Comparison of ENCODE assay signal across 16 mouse cellular contexts in the genomic region with DNA sequence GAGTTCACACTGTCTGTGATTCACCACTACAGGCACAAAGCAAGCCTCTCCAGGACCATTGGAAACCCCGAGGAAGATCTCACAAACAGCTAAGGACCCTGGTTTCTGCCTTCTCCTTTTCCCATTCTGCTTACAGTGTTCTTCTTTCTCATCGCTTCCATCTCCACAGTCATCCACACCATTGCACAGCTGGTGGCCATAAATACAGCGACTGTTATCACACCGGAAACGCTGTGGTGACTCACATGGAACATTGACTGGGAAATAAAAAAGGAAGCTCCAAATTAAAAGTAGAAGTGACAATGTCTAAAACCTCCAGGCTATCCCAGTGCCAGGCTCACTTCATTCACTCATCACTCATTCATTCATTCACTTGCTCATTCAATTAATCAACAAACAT.
"Had no signal": no experiment of that assay in that cellular context is flagged by ENCODE, and none has a peak within 500 bp of the region (broad histone marks: within the 10 kb centered on the region; RNA-seq: fewer than 3 reads in every experiment).

No protein-coding gene starts in this region.

- H3K9ac ChIP-seq: kidney, embryonic 15.5 days; limb, embryonic 12.5 days; liver, embryonic 13.5 days; liver, postnatal 0 days; lung, embryonic 15.5 days; midbrain, embryonic 12.5 days; neural tube, embryonic 12.5 days had no signal

- H3K9me3 ChIP-seq: kidney, embryonic 15.5 days; limb, embryonic 12.5 days; liver, embryonic 13.5 days; lung, embryonic 15.5 days; megakaryocyte, embryonic 14.5 days; midbrain, embryonic 12.5 days; neural tube, embryonic 12.5 days had no signal

- H3K4me1 ChIP-seq: limb, embryonic 12.5 days; liver, embryonic 13.5 days; lung, embryonic 15.5 days; megakaryocyte, embryonic 14.5 days; midbrain, embryonic 12.5 days; neural tube, embryonic 12.5 days had no signal

- H3K4me3 ChIP-seq: kidney, embryonic 15.5 days; layer of hippocampus, adult 2 months; limb, embryonic 12.5 days; liver, embryonic 13.5 days; lung, embryonic 15.5 days; megakaryocyte, embryonic 14.5 days; midbrain, embryonic 12.5 days; neural tube, embryonic 12.5 days had no signal

- ATAC-seq: liver, postnatal 0 days had no signal

- H3K27me3 ChIP-seq: kidney, embryonic 15.5 days; limb, embryonic 12.5 days; liver, embryonic 13.5 days; lung, embryonic 15.5 days; megakaryocyte, embryonic 14.5 days; midbrain, embryonic 12.5 days; neural tube, embryonic 12.5 days had no signal

- H3K27ac ChIP-seq: kidney, embryonic 15.5 days; layer of hippocampus, adult 2 months; limb, embryonic 12.5 days; liver, embryonic 13.5 days; lung, embryonic 15.5 days; macrophage; midbrain, embryonic 12.5 days; neural tube, embryonic 12.5 days; stomach, postnatal 0 days had no signal

- DNase-seq: kidney, adult 18-20 months; kidney, postnatal 4 days; liver; liver, embryonic 13.5 days; liver, postnatal 0 days; lung, postnatal 14 days; right cerebral cortex, postnatal 25 days had no signal

- H3K4me2 ChIP-seq: kidney, embryonic 15.5 days; limb, embryonic 12.5 days; liver, embryonic 13.5 days; lung, embryonic 15.5 days; midbrain, embryonic 12.5 days; neural tube, embryonic 12.5 days had no signal

- H3K36me3 ChIP-seq: limb, embryonic 12.5 days; liver, embryonic 13.5 days; lung, embryonic 15.5 days; neural tube, embryonic 12.5 days had no signal
